Mouse (Mus musculus) spleen, adult 2 months (tissue): ENCODE data around the gene Zdhhc18. TPM values are rescaled to one million over a fixed set of nuclear protein-coding genes. Genes with fewer than 3 reads are reported as not detected.

Source experiments
- DNase-seq, 2 experiments: peaks; one replicate each; pipeline versions ENCODE4 v3.0.0 to v3.0.0-alpha.2; 2012 to 2021; ENCODE audit warnings: low spot score in 2 of 2, low read depth in 1 of 2
- H3K27ac ChIP-seq: fragments of 200-500 bp; 2 replicates; pipeline ENCODE4 v1.5.1; 2012; ENCODE audit warnings: low read length, inconsistent platforms; ENCODE audit not compliant: insufficient read depth
- H3K27me3 ChIP-seq: fragments of 200-500 bp; 2 replicates; pipeline ENCODE4 v1.6.1; 2012; ENCODE audit warnings: mild to moderate bottlenecking, moderate library complexity, low read length, inconsistent platforms; ENCODE audit not compliant: control insufficient read depth, insufficient read depth
- H3K36me3 ChIP-seq: fragments of 200-500 bp; 2 replicates; pipeline ENCODE4 v1.6.1; 2012; ENCODE audit warnings: mild to moderate bottlenecking, low read length, inconsistent platforms; ENCODE audit not compliant: control insufficient read depth, insufficient read depth
- H3K4me1 ChIP-seq: fragments of 200-500 bp; 2 replicates; pipeline ENCODE4 v1.6.1; 2011; ENCODE audit warnings: inconsistent platforms; ENCODE audit not compliant: control insufficient read depth, insufficient read depth, insufficient read length
- H3K4me3 ChIP-seq: fragments of 200-500 bp; 2 replicates; pipeline ENCODE4 v1.5.1; 2011; ENCODE audit warnings: mild to moderate bottlenecking, inconsistent platforms; ENCODE audit not compliant: insufficient read depth, insufficient read length; ENCODE audit errors: extremely low read depth
- CTCF ChIP-seq: fragments of 200-500 bp; IDR thresholded peaks from 2 replicates; pipeline ENCODE4 v1.5.1; 2011; ENCODE audit warnings: mild to moderate bottlenecking, inconsistent platforms; ENCODE audit not compliant: insufficient read depth, insufficient read length, insufficient replicate concordance; ENCODE audit errors: extremely low read depth
- POLR2A ChIP-seq: fragments of 200-500 bp; IDR thresholded peaks from 2 replicates; pipeline ENCODE4 v1.6.1; 2011; ENCODE audit warnings: low read depth, low read length, inconsistent platforms
- WGBS: fragments of 180-500 bp; shearing (Covaris S2); methylation state at CpG from one replicate; pipeline ENCODE4 v1.1.7; 2018; 5-methylcytosine and 5-hydroxymethylcytosine counted together
- polyA plus RNA-seq: library from polyadenylated mRNA; depleted of rRNA; stranded (reverse); fragments of >200 nt; gene quantifications from 2 replicates; pipeline ENCODE4 v1.2.3, GENCODE M21; 2012

The Zdhhc18 gene
- polyA plus RNA-seq, 1 experiment: 134 TPM

GRCm38 (mm10) chr4:133584059-133584951 is 65.6 kb downstream of the Zdhhc18 start, which contains the start of gene Gpn2:
Gene Gpn2, plus strand, starts transcription at chr4:133584362.
- Histone ChIP-seq H3K27me3 (no peaks in the 10 kb centered on the region), H3K36me3 (peaks cover 34% of the 10 kb centered on the region), H3K4me3 (peak within 1 kb of the TSS; percentile 85), H3K27ac (peak within 1 kb of the TSS; percentile 90), H3K4me1 (peaks cover 8% of the 10 kb centered on the region)
- DNase-seq: peak; percentile 79 to 86
- under 1% methylated on average over 65 of the region's 65 CpGs for WGBS
- TF ChIP-seq POLR2A: no peak; the same call in 1 of the 2 replicates
- TF ChIP-seq CTCF: no peak

- H3K27ac ChIP-seq: peak overlapping the region; percentile 90
- peaks cover 33% of the 10 kb centered on the region for H3K36me3 ChIP-seq
- no peak for TF ChIP-seq POLR2A
- H3K4me3 ChIP-seq: peak overlapping the region; percentile 85
- no peak for DNase-seq
- peaks cover 8% of the 10 kb centered on the region for H3K4me1 ChIP-seq
- WGBS: 65% methylated on average over 6 of the region's 6 CpGs
- no peaks in the 10 kb centered on the region for H3K27me3 ChIP-seq
These were observed 66.3 kb downstream of the Zdhhc18 start for GRCm38 (mm10) chr4:133583690-133584058.

GRCm38 (mm10) chr4:133577983-133578382 is 72.0 kb downstream of the Zdhhc18 start:
- Histone ChIP-seq H3K27me3 (no peaks in the 10 kb centered on the region), H3K4me1 (peaks cover 4% of the 10 kb centered on the region; the same call in 1 of the 2 replicates), H3K4me3 (no peak overlapping the region), H3K27ac (no peak overlapping the region), H3K36me3 (peaks cover 20% of the 10 kb centered on the region)
- no peak for DNase-seq
- TF ChIP-seq CTCF: no peak
- TF ChIP-seq POLR2A: no peak
- WGBS: 90% methylated on average over 12 of the region's 12 CpGs

- H3K27me3 ChIP-seq: no peaks in the 10 kb centered on the region
These were observed 75.1 kb downstream of the Zdhhc18 start for GRCm38 (mm10) chr4:133574843-133575202.

GRCm38 (mm10) chr4:133574070-133574842 is 75.7 kb downstream of the Zdhhc18 start, which contains the start of gene Gpatch3:
Gene Gpatch3, plus strand, starts transcription at chr4:133574745.
- 5% methylated on average over 44 of the region's 44 CpGs for WGBS
- DNase-seq: peak; percentile 79 to 88
- Histone ChIP-seq H3K27ac (peak within 1 kb of the TSS; percentile 51), H3K4me3 (peak within 1 kb of the TSS; percentile 79), H3K36me3 (peaks cover 8% of the 10 kb centered on the region), H3K4me1 (peaks cover 4% of the 10 kb centered on the region; the same call in 1 of the 2 replicates), H3K27me3 (no peaks in the 10 kb centered on the region)
- TF ChIP-seq POLR2A: peak; percentile 71
- TF ChIP-seq CTCF: no peak

More at GRCm38 (mm10) chr4:133574843-133575202, 75.1 kb downstream of the Zdhhc18 start:
- DNase-seq: no peak
- WGBS: under 1% methylated on average over 41 of the region's 41 CpGs
- TF ChIP-seq POLR2A: no peak
- TF ChIP-seq CTCF: no peak
- Histone ChIP-seq H3K4me3 (peak overlapping the region; percentile 79), H3K36me3 (peaks cover 8% of the 10 kb centered on the region), H3K4me1 (peaks cover 4% of the 10 kb centered on the region; the same call in 1 of the 2 replicates), H3K27ac (no peak overlapping the region)

GRCm38 (mm10) chr4:133570066-133570466 is 79.9 kb downstream of the Zdhhc18 start:
- Histone ChIP-seq H3K36me3 (no peaks in the 10 kb centered on the region), H3K27ac (no peak overlapping the region), H3K4me3 (no peak overlapping the region), H3K27me3 (no peaks in the 10 kb centered on the region), H3K4me1 (peaks cover 3% of the 10 kb centered on the region; the same call in 1 of the 2 replicates)
- DNase-seq: no peak
- TF ChIP-seq POLR2A: no peak
- TF ChIP-seq CTCF: no peak
- 50% methylated on average over 10 of the region's 10 CpGs for WGBS
